26 mouse cellular contexts compared by ENCODE assay signal in the genomic region with DNA sequence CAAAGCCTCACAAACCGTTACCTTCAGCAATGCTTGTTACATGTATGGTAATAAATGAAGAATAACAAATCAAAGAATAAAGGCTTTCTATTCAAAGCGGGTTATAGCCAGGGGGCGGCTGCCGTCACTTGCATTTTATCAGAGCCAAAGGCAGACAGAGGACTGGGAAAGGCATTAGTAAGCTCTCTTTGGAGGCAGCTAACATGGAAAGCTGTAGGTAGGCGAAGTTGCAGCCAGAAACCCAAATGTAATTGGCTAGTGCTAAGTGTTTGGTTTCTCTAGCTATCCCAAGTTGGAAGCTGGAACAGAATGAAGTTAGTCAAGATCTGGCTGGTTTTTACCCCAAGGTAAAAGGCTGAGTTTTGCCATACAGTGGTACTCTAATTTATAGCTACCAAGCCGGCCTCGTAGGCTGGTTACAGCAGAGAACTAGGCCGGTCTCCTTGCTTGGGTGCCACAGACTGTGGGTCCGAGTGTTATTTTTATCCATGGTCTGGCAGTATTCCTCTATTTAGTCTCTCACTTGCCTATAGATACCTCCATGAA. TPM values are rescaled to one million over a fixed set of nuclear protein-coding genes. Genes with fewer than 3 reads are reported as not detected.
A peak's percentile ranks its signal among the peaks of the same experiment; 100 is the strongest.
DNase-seq lines count a peak whose midpoint lies in the region; ATAC-seq and TF ChIP-seq lines count a peak whose summit lies in the region.
"Had no signal": no experiment of that assay in that cellular context is flagged by ENCODE, and none has a peak within 500 bp of the region (broad histone marks: within the 10 kb centered on the region; RNA-seq: fewer than 3 reads in every experiment).

No protein-coding gene starts in this region.

- no peak overlapping the region for H3K4me3 ChIP-seq in heart, embryonic 13.5 days
- no peak overlapping the region for H3K4me3 ChIP-seq in layer of hippocampus, adult 2 months
- H3K4me3 ChIP-seq: erythroblast, embryonic 14.5 days; forebrain, embryonic 12.5 days; hindbrain, embryonic 12.5 days; intestine, embryonic 15.5 days; limb, embryonic 12.5 days; liver, embryonic 15.5 days; neural tube, embryonic 13.5 days had no signal

- no peaks in the 10 kb centered on the region for H3K36me3 ChIP-seq in heart, embryonic 13.5 days
- H3K36me3 ChIP-seq: forebrain, embryonic 12.5 days; hindbrain, embryonic 12.5 days; intestine, embryonic 15.5 days; limb, embryonic 12.5 days; liver, embryonic 15.5 days; neural tube, embryonic 13.5 days had no signal

- no peak for TF ChIP-seq CTCF in layer of hippocampus, adult 2 months (conservative IDR thresholded peaks at IDR 0.05)

- H3K27ac ChIP-seq in heart, embryonic 13.5 days (replicated peaks): peak overlapping the region; percentile 70
- peak overlapping the region; percentile 58; the same call in 1 of the 2 replicates for H3K27ac ChIP-seq in layer of hippocampus, adult 2 months
- H3K27ac ChIP-seq: forebrain, embryonic 12.5 days; hindbrain, embryonic 12.5 days; hindbrain, postnatal 0 days; intestine, embryonic 15.5 days; limb, embryonic 12.5 days; liver, embryonic 15.5 days; neural tube, embryonic 13.5 days had no signal

- H3K9me3 ChIP-seq in heart, embryonic 13.5 days: no peaks in the 10 kb centered on the region
- H3K9me3 ChIP-seq: forebrain, embryonic 12.5 days; hindbrain, embryonic 12.5 days; intestine, embryonic 15.5 days; limb, embryonic 12.5 days; liver, embryonic 15.5 days; neural tube, embryonic 13.5 days had no signal

- peaks cover 69% of the 10 kb centered on the region for H3K4me1 ChIP-seq in heart, embryonic 13.5 days

- no peak for ATAC-seq in heart, embryonic 13.5 days (ENCODE audit: extremely low read depth, insufficient number of reproducible peaks, low FRiP score, low TSS enrichment)
- ATAC-seq: forebrain, postnatal 0 days; hindbrain, postnatal 0 days; intestine, embryonic 15.5 days had no signal

- WGBS in heart, embryonic 13.5 days: 74% methylated on average over 9 of the region's 9 CpGs

- H3K27me3 ChIP-seq in heart, embryonic 13.5 days (replicated peaks): no peaks in the 10 kb centered on the region
- H3K27me3 ChIP-seq: intestine, embryonic 15.5 days; limb, embryonic 12.5 days; liver, embryonic 15.5 days; neural tube, embryonic 13.5 days had no signal

- H3K4me2 ChIP-seq in heart, embryonic 13.5 days: no peak overlapping the region
- H3K4me2 ChIP-seq: forebrain, embryonic 12.5 days; hindbrain, embryonic 12.5 days; intestine, embryonic 15.5 days; limb, embryonic 12.5 days; liver, embryonic 15.5 days; lung, embryonic 14.5 days; neural tube, embryonic 13.5 days had no signal

- DNase-seq in heart, adult 11 months: no peak
- no peak for DNase-seq in layer of hippocampus, adult 2 months (ENCODE audit: low spot score in 2 of 2)
- no peak for DNase-seq in layer of hippocampus, postnatal 36 days
- peak; percentile 70 for DNase-seq in fat pad, adult 2 months (ENCODE audit: extremely low read depth, low read depth, low spot score)
- DNase-seq in telencephalon, adult 2 months (ENCODE audit: low read depth, low spot score): peak; percentile 64
- DNase-seq: adrenal gland, postnatal 25 days; B cell, adult 2 months; cerebellum, adult 18-20 months; cerebellum, postnatal 14 days; forebrain, postnatal 0 days; gastrocnemius, postnatal 14 days; heart, postnatal 14 days; kidney, adult 2 months; kidney, postnatal 36 days; lung, embryonic 14.5 days; lung, postnatal 14 days; right cerebral cortex, postnatal 4 days had no signal

- H3K9ac ChIP-seq in heart, embryonic 13.5 days: no peak overlapping the region
- H3K9ac ChIP-seq: forebrain, embryonic 12.5 days; forebrain, postnatal 0 days; hindbrain, embryonic 12.5 days; intestine, embryonic 15.5 days; limb, embryonic 12.5 days; liver, embryonic 15.5 days; lung, embryonic 14.5 days; neural tube, embryonic 13.5 days had no signal

RNA-seq across cellular contexts. Expression of gene Rtn4rl1, which starts 49.2 kb away (rescaled TPM):
- polyA plus RNA-seq in heart, embryonic 13.5 days (2015; fragmentation: Nextera tagmentation; extraction: Ambion mirVana): 10.2 and 12.4 TPM in 2 replicates
- 100 to 1,000 TPM; 104 to 110 TPM for total RNA-seq in layer of hippocampus, adult 2 months (2021)
- total RNA-seq in layer of hippocampus, postnatal 36 days (2021): 100 to 1,000 TPM; 103 to 107 TPM
- polyA plus RNA-seq: erythroblast, embryonic 14.5 days had no signal

RNA-seq across cellular contexts. Expression of gene Dph1, which starts 51.7 kb away (rescaled TPM):
- 19.3 and 21.3 TPM in 2 replicates for polyA plus RNA-seq in heart, embryonic 13.5 days (2015; fragmentation: Nextera tagmentation; extraction: Ambion mirVana)
- total RNA-seq in layer of hippocampus, adult 2 months (2021): 10 to 100 TPM; 30.7 to 31.4 TPM
- 10 to 100 TPM; 33.4 to 33.9 TPM for total RNA-seq in layer of hippocampus, postnatal 36 days (2021)

Comparison
In these comparisons a context has a peak if more than half of its experiments do, and no peak if none do; other contexts are left out.
1. DNase-seq: peak in fat pad, adult 2 months (single experiment) and telencephalon, adult 2 months (single experiment); none in heart, adult 11 months (single experiment), layer of hippocampus, adult 2 months (0 of 2) and layer of hippocampus, postnatal 36 days (0 of 2).